Mouse (Mus musculus) embryonic facial prominence, embryonic 14.5 days (tissue): ENCODE measurements at regions not wholly inside any gene's neighbourhood (a gene's known extent, or its start where the extent isn't known, plus 50 kb on each side); places are given as distances from the start of the nearest gene placed in this dataset.

Experiments used
- ATAC-seq: fragments of 200-750 bp; cut with Nextera tagmentation; 2 replicates; pipeline ENCODE4 v1.8.0; 2017; ENCODE audit warnings: low read depth, moderate number of reproducible peaks, moderate TSS enrichment
- DNase-seq: peaks from one replicate; pipeline ENCODE4 v3.0.0-alpha.2; 2015; ENCODE audit warnings: low spot score
- H3K27ac ChIP-seq: fragments of 300-500 bp; sonication (generic); replicated peaks from 2 replicates; pipeline ENCODE4 v1.5.1; 2014; ENCODE audit warnings: low read depth, mild to moderate bottlenecking, low read length, moderate library complexity
- H3K27me3 ChIP-seq: fragments of 300-500 bp; sonication (generic); replicated peaks from 2 replicates; pipeline ENCODE4 v1.6.1; 2014; ENCODE audit warnings: low read length; ENCODE audit not compliant: control insufficient read depth, insufficient read depth
- H3K36me3 ChIP-seq: fragments of 300-500 bp; sonication (generic); 2 replicates; pipeline ENCODE4 v1.6.1; 2014; ENCODE audit warnings: low read length, mixed read lengths; ENCODE audit not compliant: control insufficient read depth, insufficient read depth
- H3K4me1 ChIP-seq: fragments of 300-500 bp; sonication (generic); 2 replicates; pipeline ENCODE4 v1.6.1; 2014; ENCODE audit warnings: antibody characterized with exemption, low read length; ENCODE audit not compliant: control insufficient read depth, insufficient read depth
- H3K4me2 ChIP-seq: fragments of 300-500 bp; sonication (generic); 2 replicates; pipeline ENCODE4 v1.6.1; 2014; ENCODE audit warnings: low read depth, mild to moderate bottlenecking, low read length, moderate library complexity, mixed read lengths
- H3K4me3 ChIP-seq: fragments of 300-500 bp; sonication (generic); 2 replicates; pipeline ENCODE4 v1.5.1; 2014; ENCODE audit warnings: low read depth, mild to moderate bottlenecking, low read length
- H3K9ac ChIP-seq: fragments of 300-500 bp; sonication (generic); 2 replicates; pipeline ENCODE4 v1.6.1; 2014; ENCODE audit warnings: low read depth, mild to moderate bottlenecking, low read length, moderate library complexity, mixed read lengths
- H3K9me3 ChIP-seq: fragments of 300-500 bp; sonication (generic); 2 replicates; pipeline ENCODE4 v1.6.1; 2016; ENCODE audit warnings: low read length; ENCODE audit not compliant: control insufficient read depth
- WGBS: fragments of 180-500 bp; shearing (Covaris S2); extraction: QIAGEN DNeasy Blood & Tissue Kit; methylation state at CpG from one replicate; pipeline ENCODE4 v1.1.7; 2014; 5-methylcytosine and 5-hydroxymethylcytosine counted together

GRCm38 (mm10) chr12:107669046-107669445, 180.6 kb downstream of the 3110018I06Rik start:
- ATAC-seq (peak; percentile 78; the same call in 1 of the 2 replicates), DNase-seq (peak; percentile 39)
- Histone ChIP-seq H3K9ac (no peak overlapping the region), H3K9me3 (no peaks in the 10 kb centered on the region), H3K4me1 (peaks cover 19% of the 10 kb centered on the region), H3K27ac (peak overlapping the region; percentile 28; the same call in 1 of the 2 replicates), H3K27me3 (no peaks in the 10 kb centered on the region), H3K36me3 (no peaks in the 10 kb centered on the region), H3K4me3 (no peak overlapping the region), H3K4me2 (peak overlapping the region; percentile 20; the same call in 1 of the 2 replicates)
- 49% methylated on average over 5 of the region's 5 CpGs for WGBS

- H3K4me3 ChIP-seq: no peak overlapping the region
- no peaks in the 10 kb centered on the region for H3K36me3 ChIP-seq
- H3K9ac ChIP-seq: peak overlapping the region; percentile 22; the same call in 1 of the 2 replicates
- no peak overlapping the region for H3K27ac ChIP-seq
- no peaks in the 10 kb centered on the region for H3K27me3 ChIP-seq
- H3K4me1 ChIP-seq: peaks cover 19% of the 10 kb centered on the region
- H3K9me3 ChIP-seq: no peaks in the 10 kb centered on the region
- WGBS: 53% methylated on average over 6 of the region's 6 CpGs
- DNase-seq: no peak
- peak; percentile 74; the same call in 1 of the 2 replicates for ATAC-seq
- 0 out of 2 replicates have a peak overlapping the region, but pooled peaks have one; percentile 15 for H3K4me2 ChIP-seq
Measured at GRCm38 (mm10) chr12:107669450-107669849, 181.0 kb downstream of the 3110018I06Rik start.

- Histone ChIP-seq H3K27ac (no peak overlapping the region), H3K4me1 (peaks cover 19% of the 10 kb centered on the region), H3K36me3 (no peaks in the 10 kb centered on the region), H3K9me3 (no peaks in the 10 kb centered on the region), H3K9ac (peak overlapping the region; percentile 22; the same call in 1 of the 2 replicates), H3K4me3 (no peak overlapping the region), H3K4me2 (0 out of 2 replicates have a peak overlapping the region, but pooled peaks have one; percentile 15), H3K27me3 (no peaks in the 10 kb centered on the region)
- DNase-seq (peak; percentile 79), ATAC-seq (peak; percentile 83)
- WGBS: 57% methylated on average over 10 of the region's 10 CpGs
Measured at GRCm38 (mm10) chr12:107669910-107670309, 181.5 kb downstream of the 3110018I06Rik start.

GRCm38 (mm10) chr12:107677076-107677475, 188.6 kb downstream of the 3110018I06Rik start:
- H3K9me3 ChIP-seq: no peaks in the 10 kb centered on the region
- H3K27me3 ChIP-seq: no peaks in the 10 kb centered on the region
- peak; percentile 45 for DNase-seq
- WGBS: 36% methylated on average over 7 of the region's 7 CpGs
- no peaks in the 10 kb centered on the region for H3K36me3 ChIP-seq
- no peak overlapping the region for H3K9ac ChIP-seq
- no peak overlapping the region for H3K4me3 ChIP-seq
- no peak for ATAC-seq
- H3K4me2 ChIP-seq: no peak overlapping the region
- 0 out of 2 replicates have a peak, but pooled peaks cover 3% of the 10 kb centered on the region for H3K4me1 ChIP-seq
- H3K27ac ChIP-seq: no peak overlapping the region

- H3K27me3 ChIP-seq: no peaks in the 10 kb centered on the region
- H3K4me3 ChIP-seq: no peak overlapping the region
- H3K4me1 ChIP-seq: peaks cover 5% of the 10 kb centered on the region; the same call in 1 of the 2 replicates
- DNase-seq: peak; percentile 27
- ATAC-seq: no peak
- WGBS: 49% methylated on average over 2 of the region's 2 CpGs
- no peak overlapping the region for H3K4me2 ChIP-seq
- no peak overlapping the region for H3K9ac ChIP-seq
- H3K36me3 ChIP-seq: no peaks in the 10 kb centered on the region
- peak overlapping the region; percentile 68 for H3K27ac ChIP-seq
- H3K9me3 ChIP-seq: no peaks in the 10 kb centered on the region
Measured at GRCm38 (mm10) chr12:107687447-107687846, 199.0 kb downstream of the 3110018I06Rik start.

- no peak for DNase-seq
- ATAC-seq: no peak
- 65% methylated on average over 7 of the region's 7 CpGs for WGBS
- no peak overlapping the region for H3K4me3 ChIP-seq
- no peak overlapping the region for H3K4me2 ChIP-seq
- no peak overlapping the region for H3K9ac ChIP-seq
- H3K4me1 ChIP-seq: peaks cover 5% of the 10 kb centered on the region; the same call in 1 of the 2 replicates
- H3K36me3 ChIP-seq: no peaks in the 10 kb centered on the region
- H3K27me3 ChIP-seq: no peaks in the 10 kb centered on the region
- no peaks in the 10 kb centered on the region for H3K9me3 ChIP-seq
- no peak overlapping the region for H3K27ac ChIP-seq
Measured at GRCm38 (mm10) chr12:107689418-107689817, 201.0 kb downstream of the 3110018I06Rik start.

GRCm38 (mm10) chr12:107690061-107690460, 201.6 kb downstream of the 3110018I06Rik start:
- H3K27me3 ChIP-seq: no peaks in the 10 kb centered on the region
- WGBS: 80% methylated on average over 3 of the region's 3 CpGs
- H3K36me3 ChIP-seq: no peaks in the 10 kb centered on the region
- H3K4me1 ChIP-seq: peaks cover 5% of the 10 kb centered on the region; the same call in 1 of the 2 replicates
- no peak overlapping the region for H3K9ac ChIP-seq
- DNase-seq (no peak), ATAC-seq (no peak)
- H3K27ac ChIP-seq: no peak overlapping the region
- no peaks in the 10 kb centered on the region for H3K9me3 ChIP-seq
- no peak overlapping the region for H3K4me2 ChIP-seq
- H3K4me3 ChIP-seq: no peak overlapping the region

- Histone ChIP-seq H3K4me3 (no peak overlapping the region), H3K9me3 (no peaks in the 10 kb centered on the region), H3K4me1 (no peaks in the 10 kb centered on the region), H3K27me3 (no peaks in the 10 kb centered on the region), H3K36me3 (no peaks in the 10 kb centered on the region), H3K9ac (no peak overlapping the region), H3K27ac (no peak overlapping the region), H3K4me2 (no peak overlapping the region)
- 63% methylated on average over 6 of the region's 6 CpGs for WGBS
- no peak for DNase-seq
- no peak for ATAC-seq
Measured at GRCm38 (mm10) chr12:107693693-107694092, 205.3 kb downstream of the 3110018I06Rik start.

- no peak for ATAC-seq
- no peaks in the 10 kb centered on the region for H3K36me3 ChIP-seq
- no peak overlapping the region for H3K27ac ChIP-seq
- H3K4me1 ChIP-seq: no peaks in the 10 kb centered on the region
- no peaks in the 10 kb centered on the region for H3K27me3 ChIP-seq
- no peak overlapping the region for H3K9ac ChIP-seq
- no peaks in the 10 kb centered on the region for H3K9me3 ChIP-seq
- H3K4me3 ChIP-seq: no peak overlapping the region
- 85% methylated on average over 2 of the region's 2 CpGs for WGBS
- no peak overlapping the region for H3K4me2 ChIP-seq
- DNase-seq: no peak
Measured at GRCm38 (mm10) chr12:107695014-107695413, 206.6 kb downstream of the 3110018I06Rik start.
